ENCODE assay signal across 17 mouse cellular contexts in genomic region chr14:12220540-12220939, GRCm38 (mm10).
A peak's percentile ranks its signal among the peaks of the same experiment; 100 is the strongest.
DNase-seq lines count a peak whose midpoint lies in the region; ATAC-seq and TF ChIP-seq lines count a peak whose summit lies in the region.
"Had no signal": no experiment of that assay in that cellular context is flagged by ENCODE, and none has a peak within 500 bp of the region (broad histone marks: within the 10 kb centered on the region; RNA-seq: fewer than 3 reads in every experiment).

No protein-coding gene starts in this region.

- H3K27ac ChIP-seq in embryonic facial prominence, embryonic 11.5 days (replicated peaks; ENCODE audit: low read depth, low read length): no peak overlapping the region
- H3K27ac ChIP-seq in embryonic facial prominence, embryonic 10.5 days (replicated peaks): no peak overlapping the region
- H3K27ac ChIP-seq in midbrain, embryonic 13.5 days: no peak overlapping the region
- no peak overlapping the region for H3K27ac ChIP-seq in midbrain, embryonic 11.5 days (ENCODE audit: low read depth, low read length)
- H3K27ac ChIP-seq in layer of hippocampus, adult 2 months: 0 out of 2 replicates have a peak overlapping the region, but pooled peaks have one; percentile 7
- H3K27ac ChIP-seq in lung, postnatal 0 days (ENCODE audit: low read length): no peak overlapping the region
- H3K27ac ChIP-seq: embryonic facial prominence, embryonic 12.5 days; heart, embryonic 15.5 days; liver, embryonic 12.5 days; neural tube, embryonic 13.5 days had no signal

- H3K9ac ChIP-seq in embryonic facial prominence, embryonic 11.5 days (replicated peaks; ENCODE audit: low read length): no peak overlapping the region
- no peak overlapping the region for H3K9ac ChIP-seq in midbrain, embryonic 13.5 days (replicated peaks)
- H3K9ac ChIP-seq in midbrain, embryonic 11.5 days (ENCODE audit: low read length): no peak overlapping the region
- H3K9ac ChIP-seq in lung, postnatal 0 days (replicated peaks; ENCODE audit: low read depth): no peak overlapping the region
- H3K9ac ChIP-seq: embryonic facial prominence, embryonic 12.5 days; heart, embryonic 15.5 days; liver, embryonic 12.5 days; neural tube, embryonic 13.5 days had no signal

- H3K36me3 ChIP-seq in embryonic facial prominence, embryonic 11.5 days (replicated peaks; ENCODE audit: control insufficient read depth, insufficient read depth, low read depth, low read length): no peaks in the 10 kb centered on the region
- H3K36me3 ChIP-seq in embryonic facial prominence, embryonic 10.5 days (replicated peaks): peaks cover 22% of the 10 kb centered on the region; the same call in 1 of the 2 replicates
- peaks cover 21% of the 10 kb centered on the region for H3K36me3 ChIP-seq in midbrain, embryonic 13.5 days
- H3K36me3 ChIP-seq in midbrain, embryonic 11.5 days (ENCODE audit: control insufficient read depth, insufficient read depth, low read length): 0 out of 2 replicates have a peak, but pooled peaks cover 2% of the 10 kb centered on the region
- H3K36me3 ChIP-seq in lung, postnatal 0 days (ENCODE audit: insufficient read depth, low read length): no peaks in the 10 kb centered on the region
- H3K36me3 ChIP-seq: heart, embryonic 15.5 days; liver, embryonic 12.5 days had no signal

- no peaks in the 10 kb centered on the region for H3K9me3 ChIP-seq in embryonic facial prominence, embryonic 11.5 days (replicated peaks; ENCODE audit: control insufficient read depth, low read length)
- no peaks in the 10 kb centered on the region for H3K9me3 ChIP-seq in embryonic facial prominence, embryonic 10.5 days
- H3K9me3 ChIP-seq in midbrain, embryonic 13.5 days: no peaks in the 10 kb centered on the region
- H3K9me3 ChIP-seq in midbrain, embryonic 11.5 days (ENCODE audit: control insufficient read depth, low read length): no peaks in the 10 kb centered on the region
- no peaks in the 10 kb centered on the region for H3K9me3 ChIP-seq in lung, postnatal 0 days (ENCODE audit: low read length)
- H3K9me3 ChIP-seq: embryonic facial prominence, embryonic 12.5 days; heart, embryonic 15.5 days; liver, embryonic 12.5 days; neural tube, embryonic 13.5 days had no signal

- ATAC-seq in embryonic facial prominence, embryonic 11.5 days (replicated peaks; ENCODE audit: insufficient number of reproducible peaks, low FRiP score, low TSS enrichment, low read depth): no peak
- ATAC-seq in midbrain, embryonic 13.5 days: peak; percentile 58; the same call in 1 of the 2 replicates
- no peak for ATAC-seq in midbrain, embryonic 11.5 days (ENCODE audit: low FRiP score)
- ATAC-seq in lung, postnatal 0 days: no peak
- ATAC-seq: inflammation-experienced regulatory T-cells, adult 6 months; liver, embryonic 12.5 days had no signal

- no peak for TF ChIP-seq EP300 in lung, postnatal 0 days (IDR thresholded peaks at IDR 0.05)

- no peaks in the 10 kb centered on the region for H3K4me1 ChIP-seq in embryonic facial prominence, embryonic 11.5 days (ENCODE audit: control insufficient read depth, insufficient read depth, low read length)
- no peaks in the 10 kb centered on the region for H3K4me1 ChIP-seq in embryonic facial prominence, embryonic 10.5 days
- no peaks in the 10 kb centered on the region for H3K4me1 ChIP-seq in midbrain, embryonic 13.5 days (replicated peaks)
- no peaks in the 10 kb centered on the region for H3K4me1 ChIP-seq in midbrain, embryonic 11.5 days (ENCODE audit: control insufficient read depth, insufficient read depth, low read length)
- H3K4me1 ChIP-seq in lung, postnatal 0 days (ENCODE audit: insufficient read depth, low read depth, low read length): no peaks in the 10 kb centered on the region
- H3K4me1 ChIP-seq: embryonic facial prominence, embryonic 12.5 days; heart, embryonic 15.5 days; liver, embryonic 12.5 days; neural tube, embryonic 13.5 days had no signal

- WGBS in embryonic facial prominence, embryonic 11.5 days: 67% methylated on average over 8 of the region's 8 CpGs
- WGBS in embryonic facial prominence, embryonic 10.5 days: 83% methylated on average over 8 of the region's 8 CpGs
- 61% methylated on average over 8 of the region's 8 CpGs for WGBS in midbrain, embryonic 13.5 days
- 85% methylated on average over 8 of the region's 8 CpGs for WGBS in midbrain, embryonic 11.5 days
- WGBS in lung, postnatal 0 days: 87% methylated on average over 8 of the region's 8 CpGs

- DNase-seq in embryonic facial prominence, embryonic 11.5 days (ENCODE audit: low spot score): peak; percentile 25
- no peak for DNase-seq in embryonic facial prominence, embryonic 10.5 days (ENCODE audit: low spot score)
- DNase-seq in midbrain, embryonic 11.5 days (ENCODE audit: low spot score, missing footprints): no peak
- peak; percentile 28 to 32 for DNase-seq in layer of hippocampus, adult 2 months (ENCODE audit: low spot score in 2 of 2)
- peak; percentile 58 for DNase-seq in retina, postnatal 1 day
- DNase-seq in lung, postnatal 0 days (ENCODE audit: low spot score): no peak
- DNase-seq in adrenal gland, adult 8-10 months: no peak
- DNase-seq: adrenal gland, postnatal 10 days; cerebellum, adult 9-11 months; kidney, postnatal 10 days; lung, postnatal 14 days had no signal

- H3K4me3 ChIP-seq in embryonic facial prominence, embryonic 11.5 days (ENCODE audit: low read depth, low read length): no peak overlapping the region
- H3K4me3 ChIP-seq in embryonic facial prominence, embryonic 10.5 days: no peak overlapping the region
- no peak overlapping the region for H3K4me3 ChIP-seq in midbrain, embryonic 13.5 days (replicated peaks)
- H3K4me3 ChIP-seq in midbrain, embryonic 11.5 days (ENCODE audit: low read depth, low read length): no peak overlapping the region
- no peak overlapping the region for H3K4me3 ChIP-seq in layer of hippocampus, adult 2 months
- H3K4me3 ChIP-seq in lung, postnatal 0 days (ENCODE audit: low read depth, low read length): no peak overlapping the region
- H3K4me3 ChIP-seq: embryonic facial prominence, embryonic 12.5 days; heart, embryonic 15.5 days; liver, embryonic 12.5 days; neural tube, embryonic 13.5 days had no signal

- no peaks in the 10 kb centered on the region for H3K27me3 ChIP-seq in embryonic facial prominence, embryonic 11.5 days (ENCODE audit: control insufficient read depth, insufficient read depth, low read length)
- no peaks in the 10 kb centered on the region for H3K27me3 ChIP-seq in embryonic facial prominence, embryonic 10.5 days (replicated peaks; ENCODE audit: low read depth, poor library complexity, severe bottlenecking)
- H3K27me3 ChIP-seq in midbrain, embryonic 13.5 days: no peaks in the 10 kb centered on the region
- H3K27me3 ChIP-seq in midbrain, embryonic 11.5 days (ENCODE audit: control insufficient read depth, insufficient read depth, low read length): no peaks in the 10 kb centered on the region
- H3K27me3 ChIP-seq in lung, postnatal 0 days (replicated peaks; ENCODE audit: insufficient read depth, low read length): no peaks in the 10 kb centered on the region
- H3K27me3 ChIP-seq: embryonic facial prominence, embryonic 12.5 days; heart, embryonic 15.5 days; liver, embryonic 12.5 days; neural tube, embryonic 13.5 days had no signal

- no peak overlapping the region for H3K4me2 ChIP-seq in embryonic facial prominence, embryonic 11.5 days (ENCODE audit: low read depth, low read length)
- no peak overlapping the region for H3K4me2 ChIP-seq in midbrain, embryonic 13.5 days (replicated peaks)
- H3K4me2 ChIP-seq in midbrain, embryonic 11.5 days: no peak overlapping the region
- H3K4me2 ChIP-seq in lung, postnatal 0 days (replicated peaks; ENCODE audit: low read depth, low read length): no peak overlapping the region
- H3K4me2 ChIP-seq: embryonic facial prominence, embryonic 12.5 days; heart, embryonic 15.5 days; liver, embryonic 12.5 days; neural tube, embryonic 13.5 days had no signal

- no peak for TF ChIP-seq CTCF in layer of hippocampus, adult 2 months (conservative IDR thresholded peaks at IDR 0.05)
- no peak for TF ChIP-seq CTCF in lung, postnatal 0 days (IDR thresholded peaks at IDR 0.05)

Comparison
In these comparisons a context has a peak if more than half of its experiments do, and no peak if none do; other contexts are left out.
1. DNase-seq: peak in embryonic facial prominence, embryonic 11.5 days (single experiment), layer of hippocampus, adult 2 months (2 of 2) and retina, postnatal 1 day (single experiment); none in embryonic facial prominence, embryonic 10.5 days (single experiment), midbrain, embryonic 11.5 days (single experiment), lung, postnatal 0 days (single experiment) and adrenal gland, adult 8-10 months (single experiment).